Comparison of ENCODE assay signal across 19 mouse cellular contexts in the genomic region with DNA sequence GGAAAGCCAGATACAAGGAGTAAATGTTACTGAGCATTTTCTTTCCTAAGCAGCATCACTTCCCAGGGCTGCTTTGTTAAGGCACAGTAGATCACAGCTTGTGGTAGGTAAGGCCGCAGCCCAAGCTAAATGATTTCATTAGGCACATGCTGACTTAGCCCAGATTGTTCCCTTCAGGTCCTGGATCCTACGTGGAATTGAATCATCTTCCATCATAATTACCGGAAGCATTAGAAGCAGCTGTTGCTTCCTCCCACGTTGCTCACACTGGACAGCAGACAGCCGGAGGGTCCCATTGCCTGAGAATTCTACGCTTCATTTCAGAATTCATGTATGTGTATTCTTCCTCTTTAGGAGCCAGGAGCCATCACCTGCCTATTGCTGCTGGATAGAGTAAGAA.
A peak's percentile ranks its signal among the peaks of the same experiment; 100 is the strongest.
DNase-seq lines count a peak whose midpoint lies in the region; TF ChIP-seq lines count a peak whose summit lies in the region.
"Had no signal": no experiment of that assay in that cellular context is flagged by ENCODE, and none has a peak within 500 bp of the region (broad histone marks: within the 10 kb centered on the region; RNA-seq: fewer than 3 reads in every experiment).

No protein-coding gene starts in this region.

- TF ChIP-seq CTCF in brain, embryonic 14.5 days (IDR thresholded peaks at IDR 0.05; ENCODE audit: borderline replicate concordance, extremely low read depth, insufficient read depth, insufficient read length), result no peak

- DNase-seq in cerebellum, postnatal 10 days, result peak; percentile 46 to 52
- no peak for DNase-seq in cerebellum, postnatal 25 days
- DNase-seq in left cerebral cortex, postnatal 4 days, result peak; percentile 22
- DNase-seq in left cerebral cortex, postnatal 25 days (ENCODE audit: low spot score in 2 of 2), result no peak
- peak; percentile 57 for DNase-seq in brain, embryonic 14.5 days (ENCODE audit: low read depth)
- DNase-seq in retina, embryonic 14.5 days (ENCODE audit: low spot score), result peak; percentile 37
- no peak for DNase-seq in right cerebral cortex, postnatal 36 days (ENCODE audit: low spot score in 2 of 2)
- DNase-seq: adrenal gland, adult 2 months; adrenal gland, postnatal 36 days; forebrain, postnatal 0 days; heart, adult 2 months; heart, postnatal 14 days; kidney, adult 8-10 months; kidney, postnatal 4 days; layer of hippocampus, adult 9-11 months; lung, embryonic 14.5 days; lung, postnatal 14 days; right cerebral cortex, postnatal 14 days; thymus, postnatal 14 days had no signal

- TF ChIP-seq POLR2A in brain, embryonic 14.5 days (IDR thresholded peaks at IDR 0.05; ENCODE audit: borderline replicate concordance, extremely low read depth, insufficient read depth, insufficient read length, poor library complexity, severe bottlenecking), result no peak

- intact Hi-C loops in left cerebral cortex, postnatal 4 days (cut with DNase I), result loop anchor here (10.0 kb wide), 2 partner anchors 129 to 1931 kb away; no protein-coding TSS in a partner anchor
- intact Hi-C loops in left cerebral cortex, postnatal 25 days (cut with DNase I), result no loop called here

Comparison
In these comparisons a context has a peak if more than half of its experiments do, and no peak if none do; other contexts are left out.
1. DNase-seq: peak in cerebellum, postnatal 10 days (2 of 2), left cerebral cortex, postnatal 4 days (single experiment), brain, embryonic 14.5 days (single experiment) and retina, embryonic 14.5 days (single experiment); none in cerebellum, postnatal 25 days (0 of 2), left cerebral cortex, postnatal 25 days (0 of 2) and right cerebral cortex, postnatal 36 days (0 of 2).